Mouse (Mus musculus) c-Kit-positive CD71-negative TER-119-negative erythroid progenitor cells, embryonic 14.5 days (primary cell): ENCODE measurements around the gene Tnni3.

Experiments used
- DNase-seq: peaks from one replicate; pipeline ENCODE4 v3.0.0-alpha.2; 2013; ENCODE audit warnings: low read depth

Gene Tnni3

DNA sequence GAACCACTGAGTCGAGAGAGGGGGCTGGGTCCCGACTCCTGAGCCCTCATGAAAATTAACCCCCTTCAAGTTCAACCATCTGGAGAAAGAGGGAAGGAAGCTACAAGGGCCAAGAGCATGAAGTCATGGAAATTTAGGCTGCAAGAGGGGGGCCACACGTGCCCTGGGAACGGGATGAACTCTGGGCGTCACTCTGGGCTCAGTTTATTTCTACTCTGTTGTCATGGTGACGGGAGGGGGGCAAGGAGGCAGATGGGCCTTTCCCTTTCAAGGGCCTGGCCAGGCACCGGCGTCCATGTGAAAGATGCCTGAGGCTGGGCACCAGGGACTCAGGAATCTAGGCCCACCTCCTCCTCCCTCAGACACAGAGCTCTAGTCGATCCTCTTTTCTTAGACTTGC is 25.8 kb downstream of the Tnni3 start:
- no peak for DNase-seq

DNA sequence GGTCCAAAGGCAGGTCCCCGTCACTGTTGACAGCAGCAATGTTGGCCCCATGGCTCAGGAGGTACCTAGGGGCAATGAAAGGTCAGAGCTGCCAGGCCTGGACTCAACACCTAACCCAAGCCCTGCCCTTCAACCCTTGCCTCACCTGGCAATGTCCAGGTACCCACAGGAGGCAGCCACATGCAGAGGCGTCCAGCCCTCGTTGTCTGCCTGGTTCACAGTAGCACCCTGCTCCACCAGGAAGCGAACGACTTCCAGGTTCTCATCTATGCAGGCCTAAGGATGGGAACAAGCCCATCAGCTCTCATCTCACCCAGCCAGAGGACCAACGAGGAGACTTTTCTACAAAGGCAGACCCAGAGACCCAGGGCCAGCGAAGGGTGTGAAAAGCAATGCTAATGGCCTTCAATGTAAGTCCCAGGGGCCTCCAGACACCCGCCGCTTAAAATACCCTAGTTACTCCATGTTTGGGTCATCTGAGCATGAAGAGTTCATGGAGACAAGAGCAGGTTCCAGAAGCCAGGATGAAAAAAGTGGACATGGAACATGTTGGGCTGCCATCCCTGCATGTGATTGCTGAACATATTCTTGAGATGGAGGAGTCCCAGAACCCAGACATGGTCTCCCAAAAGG is 26.6 kb downstream of the Tnni3 start:
- no peak for DNase-seq

GRCm38 (mm10) chr7:4496468-4496867 is 27.6 kb downstream of the Tnni3 start:
- DNase-seq, result no peak

- DNase-seq, result no peak
Observed at GRCm38 (mm10) chr7:4493991-4494390, 30.0 kb downstream of the Tnni3 start.

DNA sequence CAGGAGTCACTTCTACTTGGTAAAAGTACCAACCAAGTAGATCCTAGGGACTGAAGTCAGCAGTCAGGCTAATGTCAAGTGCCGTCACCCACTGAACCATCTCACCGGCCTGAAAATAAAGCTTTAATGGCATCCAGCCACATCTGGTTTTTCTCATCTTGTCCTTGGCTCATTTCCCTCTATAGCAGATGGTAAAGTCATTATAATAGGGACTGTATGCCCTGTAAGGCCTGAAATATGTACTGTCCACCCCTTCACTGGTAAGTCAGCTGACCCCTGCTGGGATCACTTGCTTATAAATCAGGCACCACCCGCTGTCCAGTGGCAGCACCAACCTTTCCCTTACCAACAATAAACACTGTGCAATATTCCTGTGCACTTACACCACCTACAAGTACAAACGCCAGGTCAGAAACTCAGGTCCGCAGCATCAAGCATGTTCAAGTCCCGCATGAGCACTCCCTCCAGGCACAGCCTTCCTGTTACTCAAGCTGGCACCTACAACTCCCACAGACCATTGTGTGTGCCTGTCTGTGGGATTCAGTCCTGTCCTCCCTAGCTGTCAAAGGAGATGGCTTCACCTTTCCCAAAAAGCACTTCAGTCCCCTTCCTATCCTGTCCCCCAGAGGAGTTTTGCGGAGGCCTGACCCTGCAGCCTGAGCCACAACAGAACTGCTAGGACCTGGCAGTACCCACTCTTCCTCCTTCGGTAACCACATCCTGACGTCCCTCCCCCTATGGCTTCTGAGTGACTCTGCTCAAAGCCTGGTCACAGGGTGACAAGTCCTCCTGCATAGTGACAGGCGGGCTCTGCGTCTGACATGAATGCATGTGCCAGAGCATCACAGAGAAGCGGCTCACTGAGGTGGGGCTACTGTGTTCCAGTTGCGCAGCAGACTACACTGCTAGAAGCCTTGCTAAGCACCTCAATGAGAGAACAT is 31.5 kb downstream of the Tnni3 start:
- DNase-seq, result no peak

GRCm38 (mm10) chr7:4491308-4491707 is 32.7 kb downstream of the Tnni3 start:
- DNase-seq, result no peak

DNA sequence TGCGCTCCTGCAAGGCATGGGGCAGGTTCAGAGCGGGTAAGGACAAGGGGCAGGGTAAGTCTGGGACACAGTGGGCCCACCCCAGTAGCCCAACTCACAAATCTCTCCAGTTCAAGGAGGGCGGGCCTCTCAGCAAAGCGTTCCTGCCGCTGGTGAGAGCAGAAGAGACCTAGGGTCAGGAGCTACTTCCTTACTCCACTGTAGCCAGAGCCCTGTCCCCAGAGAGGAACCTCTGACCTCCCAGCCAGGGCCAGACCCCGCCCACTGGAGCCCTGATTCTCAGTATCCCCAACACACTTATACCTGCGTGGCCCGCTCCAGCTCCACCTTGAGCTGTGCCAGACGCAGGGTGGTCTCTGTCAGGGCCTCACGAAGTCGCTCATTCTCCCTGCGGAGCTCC is 41.7 kb downstream of the Tnni3 start:
- no peak for DNase-seq

- no peak for DNase-seq
Observed at GRCm38 (mm10) chr7:4479674-4480073, 44.4 kb downstream of the Tnni3 start.

GRCm38 (mm10) chr7:4478796-4479291 is 45.2 kb downstream of the Tnni3 start:
- DNase-seq, result no peak

GRCm38 (mm10) chr7:4478021-4478795 is 45.8 kb downstream of the Tnni3 start:
- no peak for DNase-seq

- DNase-seq, result no peak
Observed at GRCm38 (mm10) chr7:4473940-4474339, 50.1 kb downstream of the Tnni3 start.

GRCm38 (mm10) chr7:4471179-4471555 is 52.9 kb downstream of the Tnni3 start:
- DNase-seq, result no peak

DNA sequence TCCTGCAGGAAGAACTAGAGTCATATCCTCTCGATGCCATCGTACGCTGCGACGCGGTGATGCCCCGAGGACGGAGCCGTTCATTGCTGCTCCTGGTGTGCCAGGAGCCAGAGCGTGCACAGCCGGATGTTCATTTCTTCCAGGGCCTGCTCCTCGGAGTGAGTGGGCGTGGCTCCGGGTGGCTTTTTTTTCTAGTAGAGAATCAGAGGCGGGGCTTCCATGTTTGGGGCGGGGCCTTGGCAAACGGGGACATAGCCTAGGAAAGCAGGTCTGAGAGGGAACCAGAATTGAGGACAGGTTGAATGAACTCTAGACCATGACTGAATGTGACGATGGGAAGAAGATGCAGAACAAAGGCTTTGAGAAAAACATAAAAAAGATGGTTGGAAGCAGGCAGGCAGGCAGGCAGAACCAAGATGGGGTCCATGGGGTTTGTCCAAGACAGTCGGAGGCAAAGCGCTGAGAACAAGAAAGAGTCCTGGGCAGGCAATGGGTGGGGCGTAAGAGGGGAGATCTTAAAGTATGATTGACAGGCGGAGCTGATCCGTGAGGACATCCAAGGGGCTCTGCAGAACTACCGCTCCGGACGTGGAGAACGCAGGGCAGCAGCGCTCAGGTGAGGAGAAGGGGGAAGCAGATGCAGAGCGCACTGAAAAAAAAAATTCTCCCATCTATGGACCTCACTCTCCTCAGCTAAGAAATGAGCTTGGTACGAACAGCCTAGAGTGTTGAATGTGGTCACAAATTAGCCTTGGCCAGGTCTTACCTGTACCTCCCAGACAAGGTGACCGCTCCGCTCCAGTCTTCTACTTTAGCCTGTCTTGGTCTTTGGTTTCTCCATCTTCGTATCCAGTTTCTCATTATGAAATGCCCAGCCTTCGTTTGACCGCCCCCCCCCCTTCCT is 53.5 kb downstream of the Tnni3 start:
- DNase-seq, result no peak
